Mouse (Mus musculus) ES-Bruce4 (cell line): Measurements from ENCODE around the gene Syt1.

Source experiments
- CTCF ChIP-seq: IDR thresholded peaks from one replicate; pipeline ENCODE4 v1.8.1; 2011; ENCODE audit warnings: low read depth, low read length
- EP300 ChIP-seq: IDR thresholded peaks from 2 replicates; pipeline ENCODE4 v1.6.1; 2011; ENCODE audit warnings: low read depth, low read length; ENCODE audit not compliant: insufficient read depth
- POLR2A ChIP-seq: IDR thresholded peaks from one replicate; pipeline ENCODE4 v1.8.1; 2011; ENCODE audit warnings: low read length; ENCODE audit not compliant: insufficient read depth

DNA sequence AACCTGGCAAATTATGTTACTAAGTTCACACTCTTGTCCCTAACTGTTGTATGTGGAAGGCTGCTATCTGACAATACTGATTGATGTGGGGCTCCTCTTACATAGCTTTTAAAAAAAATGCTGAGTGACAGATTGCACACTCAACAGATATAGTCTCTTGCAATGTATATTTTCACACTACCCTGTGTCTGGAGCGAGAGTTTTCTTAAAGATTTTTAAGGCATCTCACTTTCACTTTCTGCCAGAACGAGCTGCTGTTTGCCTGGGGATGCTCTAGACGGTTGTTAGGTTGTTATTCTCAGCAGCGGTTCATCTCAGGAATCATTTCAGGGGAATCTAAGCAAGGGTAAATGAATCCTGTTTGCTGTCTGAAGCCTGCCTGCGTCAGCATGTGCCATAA lies 313.7 kb downstream of the Syt1 start:
- TF ChIP-seq CTCF = no peak
- no peak for TF ChIP-seq EP300
- TF ChIP-seq POLR2A = no peak
